Mouse (Mus musculus) erythroblast, adult 5-6 weeks (primary cell): ENCODE measurements around the gene Nme7. TPM values are rescaled to one million over a fixed set of nuclear protein-coding genes. Genes with fewer than 3 reads are reported as not detected.

Experiments used
- ATAC-seq: replicated peaks from 2 replicates; pipeline ENCODE4 v1.8.0; 2016; ENCODE audit warnings: moderate number of reproducible peaks, mild to moderate bottlenecking, moderate TSS enrichment, inconsistent platforms; ENCODE audit not compliant: poor library complexity, low FRiP score, severe bottlenecking
- total RNA-seq, 2 experiments: library from RNA; stranded (forward) in 1 of 2; stranded (reverse) in 1 of 2; fragments of 150-400 nt in 1 of 2; fragments of 200-764, 138-1000 nt in 1 of 2; gene quantifications; 2 replicates each; pipeline versions ENCODE4 v1.2.3 to v1.2.4; 2015 to 2017; ENCODE audit warnings: low replicate concordance in 2 of 2

The Nme7 gene
- total RNA-seq, 2 experiments from 2014 or later: 14.9 to 22.5 TPM

GRCm38 (mm10) chr1:164481645-164482354, 177.9 kb downstream of the Nme7 start:
- no peak for ATAC-seq

- no peak for ATAC-seq
Observed at GRCm38 (mm10) chr1:164482833-164483232, 178.9 kb downstream of the Nme7 start.

GRCm38 (mm10) chr1:164483728-164484127, 179.8 kb downstream of the Nme7 start:
- no peak for ATAC-seq

Other genes with a start within 250 kb of the Nme7 start
- gene Sell, start 242.1 kb upstream of the Nme7 start, total RNA-seq (2015; ENCODE audit: low replicate concordance): 74.2 and 94.7 TPM in 2 replicates
- gene Sell, start 242.1 kb upstream of the Nme7 start, total RNA-seq (2017; ENCODE audit: low replicate concordance): 43.8 and 69.9 TPM in 2 replicates
- gene Selp, start 188.9 kb upstream of the Nme7 start, total RNA-seq (2015; ENCODE audit: low replicate concordance): 1.3 TPM in 1 of 2 replicates, not detected in the other
- 0.84 TPM in 1 of 2 replicates, not detected in the other for gene Selp, start 188.9 kb upstream of the Nme7 start, total RNA-seq (2017; ENCODE audit: low replicate concordance)
- 12.7 and 15.8 TPM in 2 replicates for gene F5, start 152.3 kb upstream of the Nme7 start, total RNA-seq (2015; ENCODE audit: low replicate concordance)
- 6.0 and 6.2 TPM in 2 replicates for gene F5, start 152.3 kb upstream of the Nme7 start, total RNA-seq (2017; ENCODE audit: low replicate concordance)
- gene Slc19a2, start 55.1 kb upstream of the Nme7 start, total RNA-seq (2015; ENCODE audit: low replicate concordance): 1.9 and 2.7 TPM in 2 replicates
- gene Slc19a2, start 55.1 kb upstream of the Nme7 start, total RNA-seq (2017; ENCODE audit: low replicate concordance): 1.8 and 3.8 TPM in 2 replicates
- gene Ccdc181, start 28.5 kb upstream of the Nme7 start, total RNA-seq (2015; ENCODE audit: low replicate concordance): 3.3 and 4.8 TPM in 2 replicates
- 2.1 and 2.5 TPM in 2 replicates for gene Ccdc181, start 28.5 kb upstream of the Nme7 start, total RNA-seq (2017; ENCODE audit: low replicate concordance)
- 6.1 and 11.5 TPM in 2 replicates for gene Blzf1, start 3.4 kb downstream of the Nme7 start, total RNA-seq (2015; ENCODE audit: low replicate concordance)
- 3.2 and 11.4 TPM in 2 replicates for gene Blzf1, start 3.4 kb downstream of the Nme7 start, total RNA-seq (2017; ENCODE audit: low replicate concordance)
- gene Atp1b1, start 154.2 kb downstream of the Nme7 start, total RNA-seq (2015; ENCODE audit: low replicate concordance): 6.5 and 9.4 TPM in 2 replicates
- 1.7 and 2.9 TPM in 2 replicates for gene Atp1b1, start 154.2 kb downstream of the Nme7 start, total RNA-seq (2017; ENCODE audit: low replicate concordance)